Mouse (Mus musculus) c-Kit-positive CD71-positive TER-119-positive erythroid progenitor cells, embryonic 14.5 days (primary cell): ENCODE data around the gene Traf3ip3.

Source experiments
- DNase-seq: peaks from one replicate; pipeline ENCODE4 v3.0.0-alpha.2; 2013; ENCODE audit warnings: low spot score

Traf3ip3 gene

GRCm38 (mm10) chr1:193128055-193128454, 73.4 kb downstream of the Traf3ip3 start:
- DNase-seq: no peak

DNA sequence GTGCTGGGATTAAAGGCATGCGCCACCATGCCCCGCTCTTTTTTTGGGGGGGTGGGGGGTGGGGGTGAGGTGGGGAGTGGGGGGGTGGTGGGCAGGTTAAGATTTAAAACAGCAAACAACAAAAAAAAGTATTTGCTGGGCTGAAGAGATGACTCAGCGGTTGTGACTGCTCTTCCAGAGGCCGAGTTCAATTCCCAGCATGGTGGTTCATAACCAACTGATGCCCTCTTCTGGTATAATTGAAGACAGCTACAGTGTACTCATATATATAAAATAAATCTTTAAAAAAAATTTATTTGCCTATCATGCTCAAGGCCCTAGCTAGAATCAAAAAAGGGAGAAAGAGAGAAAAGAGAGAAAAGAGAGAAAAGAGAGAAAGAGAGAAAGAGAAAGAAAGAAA, 75.7 kb downstream of the Traf3ip3 start:
- peak; percentile 20 for DNase-seq
